Mouse (Mus musculus): ENCODE measurements around the gene Sppl2b. TPM values are rescaled to one million over a fixed set of nuclear protein-coding genes. Genes with fewer than 3 reads are reported as not detected.

Sppl2b gene
- polyA plus RNA-seq, 1 experiment = 15.0 TPM

DNA sequence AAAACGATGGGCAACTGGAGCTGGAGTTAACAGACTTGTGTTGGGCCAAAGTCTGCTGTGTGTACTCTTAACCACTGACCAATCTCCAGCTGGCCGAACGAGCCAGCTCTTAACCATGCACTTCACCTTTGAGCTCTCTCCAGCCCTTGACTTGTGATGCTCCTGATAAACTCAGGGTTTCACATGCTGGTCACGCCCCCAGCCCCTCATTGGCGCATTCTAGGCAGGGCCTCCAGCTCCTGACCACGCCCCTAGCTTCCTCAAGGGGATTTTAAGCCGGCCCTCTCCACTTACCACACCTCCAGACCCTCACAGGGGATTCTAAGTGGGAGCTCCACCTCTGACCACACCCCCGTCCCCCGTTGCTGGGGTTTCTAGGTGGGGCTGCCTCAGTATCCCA, 23.9 kb upstream of the Sppl2b start:
- no peak overlapping the region for H3K4me3 ChIP-seq (ENCODE audit: insufficient read depth, low read length)
- no peak overlapping the region for H3K27ac ChIP-seq (ENCODE audit: insufficient read depth, low read depth, low read length)
- no peaks in the 10 kb centered on the region for H3K4me1 ChIP-seq (ENCODE audit: control insufficient read depth, insufficient read depth, low read length)
- no peak for TF ChIP-seq POLR2A (IDR thresholded peaks at IDR 0.05; ENCODE audit: borderline replicate concordance, low read depth, low read length)
- no peak for TF ChIP-seq CTCF (IDR thresholded peaks at IDR 0.05; ENCODE audit: low read depth, low read length)

DNA sequence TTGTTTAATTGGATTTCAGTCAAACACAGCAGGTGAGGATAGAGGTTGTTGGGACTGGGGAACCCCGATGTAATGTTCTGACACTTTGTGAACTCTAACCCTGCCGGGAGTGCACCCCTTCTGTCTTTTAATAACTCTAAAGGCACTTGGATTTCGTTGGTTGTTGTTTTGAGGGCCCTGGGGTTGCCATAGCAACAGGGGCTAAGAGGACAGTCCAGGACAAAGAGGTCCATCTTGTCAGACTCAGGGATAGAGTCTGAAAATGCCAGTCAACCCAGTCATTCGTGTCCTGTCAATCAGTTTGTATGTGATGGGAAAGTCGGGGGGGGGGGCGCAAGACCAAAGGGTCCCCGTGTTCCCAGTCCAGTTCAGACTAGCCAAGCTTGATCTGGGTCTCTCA, 22.3 kb upstream of the Sppl2b start:
- TF ChIP-seq POLR2A (IDR thresholded peaks at IDR 0.05; ENCODE audit: borderline replicate concordance, low read depth, low read length) = no peak
- TF ChIP-seq CTCF (IDR thresholded peaks at IDR 0.05; ENCODE audit: low read depth, low read length) = no peak
- Histone ChIP-seq H3K4me1 (ENCODE audit: control insufficient read depth, insufficient read depth, low read length) (no peaks in the 10 kb centered on the region), H3K27ac (ENCODE audit: insufficient read depth, low read depth, low read length) (no peak overlapping the region), H3K4me3 (ENCODE audit: insufficient read depth, low read length) (no peak overlapping the region)

DNA sequence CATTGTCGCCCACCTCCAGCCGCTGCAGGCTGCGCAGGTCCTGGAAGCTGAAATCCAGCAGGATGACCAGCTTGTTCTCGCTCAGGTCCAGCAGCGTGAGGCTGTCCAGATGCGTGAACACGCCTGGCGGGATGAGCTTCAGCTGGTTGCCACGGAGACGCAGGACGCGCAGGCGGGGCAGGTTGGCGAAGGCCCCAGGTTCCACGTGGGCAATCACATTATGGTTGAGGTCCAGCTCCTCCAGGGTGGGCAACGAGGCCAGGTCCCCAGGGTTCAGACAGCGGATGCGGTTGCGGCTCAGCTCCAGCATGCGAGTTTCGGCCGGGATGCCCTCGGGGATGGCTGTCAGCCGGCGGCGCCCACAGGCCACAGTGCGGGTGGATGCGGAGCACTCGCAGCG, 19.5 kb upstream of the Sppl2b start:
- peaks cover 17% of the 10 kb centered on the region for H3K4me1 ChIP-seq (ENCODE audit: control insufficient read depth, insufficient read depth, low read length)
- no peak overlapping the region for H3K27ac ChIP-seq (ENCODE audit: insufficient read depth, low read depth, low read length)
- no peak for TF ChIP-seq POLR2A (IDR thresholded peaks at IDR 0.05; ENCODE audit: borderline replicate concordance, low read depth, low read length)
- no peak for TF ChIP-seq CTCF (IDR thresholded peaks at IDR 0.05; ENCODE audit: low read depth, low read length)
- no peak overlapping the region for H3K4me3 ChIP-seq (ENCODE audit: insufficient read depth, low read length)

DNA sequence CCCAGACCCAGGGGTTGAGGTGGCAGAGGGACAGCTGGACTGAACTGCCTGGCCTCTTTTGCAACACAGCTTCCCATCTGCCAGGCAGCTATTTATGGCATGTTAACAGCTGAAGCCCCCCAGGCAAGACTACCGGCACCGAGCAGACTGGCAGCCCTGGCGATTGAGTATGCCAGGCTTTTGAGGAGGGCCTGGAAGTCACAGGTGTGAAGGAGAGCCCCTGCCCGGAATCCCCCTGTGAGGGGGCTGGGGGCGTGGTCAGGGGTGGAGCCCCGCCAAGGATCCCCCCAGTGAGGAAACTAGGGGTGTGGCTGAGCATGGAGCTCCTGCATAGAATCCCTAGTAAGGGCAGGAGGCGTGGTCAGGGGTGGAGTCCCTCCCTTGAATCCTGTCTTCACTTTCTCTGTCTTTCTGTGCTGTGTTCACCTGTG, 18.1 kb upstream of the Sppl2b start:
- TF ChIP-seq CTCF (IDR thresholded peaks at IDR 0.05; ENCODE audit: low read depth, low read length) (no peak), POLR2A (IDR thresholded peaks at IDR 0.05; ENCODE audit: borderline replicate concordance, low read depth, low read length) (no peak)
- Histone ChIP-seq H3K4me3 (ENCODE audit: insufficient read depth, low read length) (no peak overlapping the region), H3K4me1 (ENCODE audit: control insufficient read depth, insufficient read depth, low read length) (peaks cover 17% of the 10 kb centered on the region)

DNA sequence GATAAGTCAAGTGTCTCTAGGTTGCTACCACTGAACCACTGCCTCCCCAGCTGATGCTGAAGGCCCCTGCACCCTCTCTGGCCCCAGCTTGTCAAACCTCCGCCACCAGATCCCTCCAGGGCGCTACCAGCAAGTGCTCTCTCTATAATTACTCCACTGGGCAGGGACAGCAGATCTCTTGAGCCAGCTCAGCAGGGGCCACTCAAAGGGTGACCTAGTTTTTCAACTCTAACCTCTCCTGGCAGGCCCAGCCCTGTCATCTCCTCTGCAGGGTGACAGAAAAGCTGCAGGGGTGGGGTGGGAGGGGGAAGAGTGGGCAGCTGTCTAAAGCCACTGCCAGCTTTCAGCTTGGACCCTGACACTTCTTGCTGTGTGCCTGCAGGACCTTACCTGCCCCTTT, 17.2 kb upstream of the Sppl2b start:
- H3K4me1 ChIP-seq (ENCODE audit: control insufficient read depth, insufficient read depth, low read length) = peaks cover 17% of the 10 kb centered on the region

More for the DNA sequence above, 18.1 kb upstream of the Sppl2b start:
- H3K27ac ChIP-seq (ENCODE audit: insufficient read depth, low read depth, low read length) = no peak overlapping the region

DNA sequence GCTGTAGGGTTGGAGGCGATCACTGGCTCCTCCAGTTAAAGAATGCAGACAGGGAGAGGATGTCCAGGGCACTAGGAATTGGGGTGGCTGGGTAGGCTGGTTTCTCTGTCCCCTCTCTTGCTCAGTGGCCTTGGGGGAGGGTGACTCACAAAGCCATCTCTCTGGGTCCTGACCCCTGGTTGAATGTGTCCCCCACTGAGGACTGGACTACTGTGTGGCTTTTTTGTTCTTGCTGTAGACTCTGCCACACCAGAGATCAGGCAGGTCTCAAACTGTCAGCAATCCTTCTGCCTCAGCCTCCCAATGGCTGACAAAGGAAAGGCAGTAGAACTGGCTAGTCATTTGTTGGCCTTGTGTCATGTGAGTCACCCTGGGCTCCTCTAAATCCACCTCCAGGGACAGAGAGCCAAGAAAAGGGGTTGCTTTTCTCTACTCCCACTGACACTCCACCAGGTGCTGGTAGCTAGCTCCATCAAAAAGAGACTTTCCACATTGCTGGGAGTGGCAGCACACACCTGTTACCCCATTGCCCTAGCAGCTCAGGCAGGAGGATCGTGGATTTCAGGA, 16.6 kb upstream of the Sppl2b start:
- TF ChIP-seq CTCF (IDR thresholded peaks at IDR 0.05; ENCODE audit: low read depth, low read length) (no peak), POLR2A (IDR thresholded peaks at IDR 0.05; ENCODE audit: borderline replicate concordance, low read depth, low read length) (no peak)
- Histone ChIP-seq H3K4me1 (ENCODE audit: control insufficient read depth, insufficient read depth, low read length) (peaks cover 17% of the 10 kb centered on the region), H3K4me3 (ENCODE audit: insufficient read depth, low read length) (no peak overlapping the region), H3K27ac (ENCODE audit: insufficient read depth, low read depth, low read length) (no peak overlapping the region)

More for the DNA sequence above, 17.2 kb upstream of the Sppl2b start:
- TF ChIP-seq POLR2A (IDR thresholded peaks at IDR 0.05; ENCODE audit: borderline replicate concordance, low read depth, low read length) (no peak), CTCF (IDR thresholded peaks at IDR 0.05; ENCODE audit: low read depth, low read length) (no peak)
- H3K27ac ChIP-seq (ENCODE audit: insufficient read depth, low read depth, low read length) = no peak overlapping the region
- H3K4me3 ChIP-seq (ENCODE audit: insufficient read depth, low read length) = no peak overlapping the region

DNA sequence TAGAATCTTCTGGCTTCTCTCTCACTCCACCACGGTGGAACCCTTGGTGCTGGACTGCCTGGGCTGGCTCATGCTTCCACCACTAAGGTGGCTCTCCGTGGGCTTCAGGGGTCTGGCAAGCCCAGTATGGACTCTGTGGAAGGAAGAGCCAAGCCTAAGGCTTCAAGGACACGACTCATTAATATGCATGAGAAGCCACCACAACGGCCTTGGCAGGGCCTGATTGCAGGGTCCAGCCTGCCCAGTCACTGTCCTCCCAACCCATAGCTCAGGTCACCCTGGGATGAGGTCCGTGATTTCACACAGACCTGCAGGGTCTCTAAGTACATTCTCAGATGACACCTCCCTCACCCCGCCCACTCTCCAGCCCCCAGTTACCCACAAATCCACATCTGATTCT, 15.2 kb upstream of the Sppl2b start:
- peaks cover 17% of the 10 kb centered on the region for H3K4me1 ChIP-seq (ENCODE audit: control insufficient read depth, insufficient read depth, low read length)
- no peak for TF ChIP-seq POLR2A (IDR thresholded peaks at IDR 0.05; ENCODE audit: borderline replicate concordance, low read depth, low read length)
- H3K27ac ChIP-seq (ENCODE audit: insufficient read depth, low read depth, low read length) = no peak overlapping the region

DNA sequence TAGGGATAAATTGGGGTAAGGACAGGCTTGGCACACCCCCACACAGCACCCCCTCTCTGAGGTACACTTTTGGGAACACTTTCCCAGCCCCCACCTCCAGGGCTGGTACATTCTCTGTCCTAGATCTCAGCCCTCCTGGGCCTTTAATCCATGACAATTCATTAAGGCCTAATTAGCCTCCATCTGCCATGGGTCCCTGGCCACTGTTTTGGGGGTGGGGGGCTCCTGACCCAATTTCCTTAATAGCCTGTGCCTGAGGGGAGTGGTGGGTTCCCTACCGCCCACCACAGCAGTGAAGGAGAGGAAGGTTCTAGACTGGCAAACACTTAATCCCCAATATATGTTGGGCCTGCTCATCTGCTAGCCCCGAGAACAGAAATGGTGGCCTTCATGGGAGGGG, 13.4 kb upstream of the Sppl2b start:
- Histone ChIP-seq H3K4me3 (ENCODE audit: insufficient read depth, low read length) (no peak overlapping the region), H3K27ac (ENCODE audit: insufficient read depth, low read depth, low read length) (no peak overlapping the region), H3K4me1 (ENCODE audit: control insufficient read depth, insufficient read depth, low read length) (peaks cover 17% of the 10 kb centered on the region)
- no peak for TF ChIP-seq POLR2A (IDR thresholded peaks at IDR 0.05; ENCODE audit: borderline replicate concordance, low read depth, low read length)
- no peak for TF ChIP-seq CTCF (IDR thresholded peaks at IDR 0.05; ENCODE audit: low read depth, low read length)

More for the DNA sequence above, 15.2 kb upstream of the Sppl2b start:
- H3K4me3 ChIP-seq (ENCODE audit: insufficient read depth, low read length) = no peak overlapping the region

DNA sequence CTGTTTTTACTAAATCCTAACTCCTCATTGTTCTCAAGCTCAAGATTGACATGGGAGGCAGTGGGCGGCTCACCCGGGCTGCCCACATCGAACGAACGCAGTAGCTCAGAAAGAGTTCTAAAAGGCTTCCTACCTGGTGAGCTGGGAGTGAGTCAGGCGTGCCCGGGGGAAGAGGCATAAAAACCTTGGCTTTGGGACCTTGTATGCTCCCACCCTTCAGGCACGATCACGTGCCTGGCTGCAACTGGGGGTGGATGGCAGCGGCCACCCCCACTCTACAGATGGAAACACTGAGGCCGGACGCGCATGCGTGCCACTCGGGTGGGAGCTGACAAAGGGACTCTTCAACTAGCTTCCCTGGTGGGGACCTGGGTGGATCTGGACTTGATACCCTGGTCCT, 12.7 kb upstream of the Sppl2b start:
- Histone ChIP-seq H3K4me1 (ENCODE audit: control insufficient read depth, insufficient read depth, low read length) (peaks cover 17% of the 10 kb centered on the region), H3K4me3 (ENCODE audit: insufficient read depth, low read length) (no peak overlapping the region), H3K27ac (ENCODE audit: insufficient read depth, low read depth, low read length) (no peak overlapping the region)
- TF ChIP-seq POLR2A (IDR thresholded peaks at IDR 0.05; ENCODE audit: borderline replicate concordance, low read depth, low read length) = no peak
- TF ChIP-seq CTCF (IDR thresholded peaks at IDR 0.05; ENCODE audit: low read depth, low read length) = no peak

DNA sequence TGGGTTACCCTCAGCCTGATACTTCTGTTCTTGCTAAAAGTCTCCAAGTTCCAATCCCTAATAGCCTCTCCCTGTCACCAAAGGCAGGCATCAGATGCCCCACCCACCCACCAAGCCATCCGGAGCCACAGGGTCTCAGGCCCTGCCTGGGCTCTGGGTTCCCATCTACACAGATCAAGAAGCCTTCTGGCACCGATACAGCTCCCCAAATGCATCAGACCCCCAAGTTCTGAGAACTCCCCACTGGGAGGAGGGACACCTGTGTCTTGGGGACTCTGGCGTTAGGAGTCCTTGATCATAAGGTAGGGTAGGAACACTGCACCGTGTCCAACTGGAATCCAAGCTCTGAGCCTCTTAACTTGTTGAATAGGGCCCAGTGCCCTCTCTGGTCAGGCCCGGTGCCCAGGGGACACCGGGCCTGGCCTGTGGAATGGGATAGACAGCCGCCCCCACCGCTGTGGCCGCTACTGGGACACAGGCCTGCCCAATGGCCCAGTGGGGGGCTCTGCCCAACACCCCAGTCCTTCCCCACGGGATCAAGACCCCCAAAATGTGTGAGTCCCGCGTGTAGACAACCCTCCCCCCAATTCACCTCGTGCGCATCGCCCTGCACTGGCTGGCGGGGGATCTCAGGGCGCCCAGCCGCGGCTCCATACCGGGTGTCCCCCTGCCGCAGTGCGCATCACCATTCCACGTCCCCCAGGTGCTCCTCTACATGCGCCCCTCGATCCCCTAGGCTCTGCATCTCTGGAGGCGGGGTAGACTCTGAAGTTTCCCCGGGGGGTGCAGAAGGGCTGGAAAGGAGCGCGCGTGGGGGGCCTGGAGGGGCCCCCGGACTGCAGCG, 11.8 kb upstream of the Sppl2b start:
- Histone ChIP-seq H3K4me3 (ENCODE audit: insufficient read depth, low read length) (peak overlapping the region; percentile 42), H3K27ac (ENCODE audit: insufficient read depth, low read depth, low read length) (no peak overlapping the region), H3K4me1 (ENCODE audit: control insufficient read depth, insufficient read depth, low read length) (peaks cover 20% of the 10 kb centered on the region)
- TF ChIP-seq POLR2A (IDR thresholded peaks at IDR 0.05; ENCODE audit: borderline replicate concordance, low read depth, low read length) = no peak
- TF ChIP-seq CTCF (IDR thresholded peaks at IDR 0.05; ENCODE audit: low read depth, low read length) = no peak
